Mouse (Mus musculus) thymus, adult 2 months (tissue): ENCODE data around the gene Cep85l.

Source experiments
- CTCF ChIP-seq: fragments of 200-500 bp; IDR thresholded peaks from 2 replicates; pipeline ENCODE4 v1.5.1; 2012; ENCODE audit warnings: mild to moderate bottlenecking, control low read depth, low read length, moderate library complexity, borderline replicate concordance; ENCODE audit not compliant: control insufficient read depth, poor library complexity, insufficient read depth; ENCODE audit errors: extremely low read depth
- POLR2A ChIP-seq: fragments of 200-500 bp; IDR thresholded peaks from 2 replicates; pipeline ENCODE4 v1.6.1; 2012; ENCODE audit warnings: mild to moderate bottlenecking, low read length, control low read depth, moderate library complexity; ENCODE audit not compliant: control insufficient read depth, poor library complexity, insufficient read depth; ENCODE audit errors: extremely low read depth

- TF ChIP-seq CTCF (no peak), POLR2A (no peak)
These were observed 1.5 kb downstream of the Cep85l start for GRCm38 (mm10) chr10:53378296-53378695.
